Mouse (Mus musculus): ENCODE measurements at regions not wholly inside any gene's neighbourhood (a gene's known extent, or its start where the extent isn't known, plus 50 kb on each side); places are given as distances from the start of the nearest gene placed in this dataset.

- no peaks in the 10 kb centered on the region for H3K27me3 ChIP-seq (replicated peaks; ENCODE audit: control insufficient read depth, insufficient read depth, low read length)
- 13% methylated on average over 2 of the region's 2 CpGs for WGBS
- H3K4me3 ChIP-seq (ENCODE audit: low read depth, low read length), result no peak overlapping the region
- H3K27ac ChIP-seq (replicated peaks; ENCODE audit: low read depth, low read length), result no peak overlapping the region
- H3K4me2 ChIP-seq (ENCODE audit: low read depth, low read length), result no peak overlapping the region
- no peak overlapping the region for H3K9ac ChIP-seq (ENCODE audit: low read depth, low read length)
- H3K4me1 ChIP-seq (ENCODE audit: control insufficient read depth, insufficient read depth, low read length), result peaks cover 8% of the 10 kb centered on the region; the same call in 1 of the 2 replicates
- H3K9me3 ChIP-seq (ENCODE audit: control insufficient read depth, low read length), result no peaks in the 10 kb centered on the region
- ATAC-seq (ENCODE audit: low read depth) (no peak), DNase-seq (ENCODE audit: low spot score) (peak; percentile 42)
- H3K36me3 ChIP-seq (ENCODE audit: control insufficient read depth, insufficient read depth, low read length), result no peaks in the 10 kb centered on the region
These were observed 345.2 kb upstream of the Tshz3 start for GRCm38 (mm10) chr7:36352761-36353160.

- ATAC-seq (ENCODE audit: low read depth) (0 out of 2 replicates have a peak, but pooled peaks have one; percentile 47), DNase-seq (ENCODE audit: low spot score) (peak; percentile 67)
- Histone ChIP-seq H3K9ac (ENCODE audit: low read depth, low read length) (no peak overlapping the region), H3K4me1 (ENCODE audit: control insufficient read depth, insufficient read depth, low read length) (peaks cover 8% of the 10 kb centered on the region; the same call in 1 of the 2 replicates), H3K27me3 (replicated peaks; ENCODE audit: control insufficient read depth, insufficient read depth, low read length) (no peaks in the 10 kb centered on the region; the same call in 1 of the 2 replicates), H3K4me3 (ENCODE audit: low read depth, low read length) (no peak overlapping the region), H3K4me2 (ENCODE audit: low read depth, low read length) (no peak overlapping the region), H3K36me3 (ENCODE audit: control insufficient read depth, insufficient read depth, low read length) (no peaks in the 10 kb centered on the region), H3K9me3 (ENCODE audit: control insufficient read depth, low read length) (no peaks in the 10 kb centered on the region), H3K27ac (replicated peaks; ENCODE audit: low read depth, low read length) (no peak overlapping the region)
- 23% methylated on average over 4 of the region's 4 CpGs for WGBS
These were observed 347.3 kb upstream of the Tshz3 start for GRCm38 (mm10) chr7:36350616-36351015.

GRCm38 (mm10) chr7:36348195-36348594 lies 349.7 kb upstream of the Tshz3 start:
- no peak overlapping the region for H3K9ac ChIP-seq (ENCODE audit: low read depth, low read length)
- no peak for ATAC-seq (ENCODE audit: low read depth)
- peaks cover 8% of the 10 kb centered on the region; the same call in 1 of the 2 replicates for H3K4me1 ChIP-seq (ENCODE audit: control insufficient read depth, insufficient read depth, low read length)
- H3K4me3 ChIP-seq (ENCODE audit: low read depth, low read length), result no peak overlapping the region
- DNase-seq (ENCODE audit: low spot score), result no peak
- no peak overlapping the region for H3K4me2 ChIP-seq (ENCODE audit: low read depth, low read length)
- H3K27ac ChIP-seq (replicated peaks; ENCODE audit: low read depth, low read length), result no peak overlapping the region
- H3K9me3 ChIP-seq (ENCODE audit: control insufficient read depth, low read length), result no peaks in the 10 kb centered on the region
- WGBS, result 72% methylated on average over 8 of the region's 8 CpGs
- H3K27me3 ChIP-seq (replicated peaks; ENCODE audit: control insufficient read depth, insufficient read depth, low read length), result no peaks in the 10 kb centered on the region; the same call in 1 of the 2 replicates
- no peaks in the 10 kb centered on the region for H3K36me3 ChIP-seq (ENCODE audit: control insufficient read depth, insufficient read depth, low read length)

- no peak for ATAC-seq (ENCODE audit: low read depth)
- WGBS, result 82% methylated on average over 5 of the region's 5 CpGs
- no peak overlapping the region for H3K4me2 ChIP-seq (ENCODE audit: low read depth, low read length)
These were observed 363.1 kb upstream of the Tshz3 start for GRCm38 (mm10) chr7:36334857-36335256.

GRCm38 (mm10) chr7:36334091-36334490 lies 363.8 kb upstream of the Tshz3 start:
- no peaks in the 10 kb centered on the region for H3K36me3 ChIP-seq (ENCODE audit: control insufficient read depth, insufficient read depth, low read length)
- H3K4me2 ChIP-seq (ENCODE audit: low read depth, low read length), result no peak overlapping the region
- WGBS, result 21% methylated on average over 5 of the region's 5 CpGs
- no peaks in the 10 kb centered on the region for H3K27me3 ChIP-seq (replicated peaks; ENCODE audit: control insufficient read depth, insufficient read depth, low read length)
- H3K4me3 ChIP-seq (ENCODE audit: low read depth, low read length), result no peak overlapping the region
- DNase-seq (ENCODE audit: low spot score), result peak; percentile 65
- H3K4me1 ChIP-seq (ENCODE audit: control insufficient read depth, insufficient read depth, low read length), result peaks cover 19% of the 10 kb centered on the region
- ATAC-seq (ENCODE audit: low read depth), result no peak
- H3K27ac ChIP-seq (replicated peaks; ENCODE audit: low read depth, low read length), result no peak overlapping the region
- no peak overlapping the region for H3K9ac ChIP-seq (ENCODE audit: low read depth, low read length)
- no peaks in the 10 kb centered on the region for H3K9me3 ChIP-seq (ENCODE audit: control insufficient read depth, low read length)

More at GRCm38 (mm10) chr7:36334857-36335256, 363.1 kb upstream of the Tshz3 start:
- H3K4me3 ChIP-seq (ENCODE audit: low read depth, low read length), result no peak overlapping the region
- no peaks in the 10 kb centered on the region for H3K9me3 ChIP-seq (ENCODE audit: control insufficient read depth, low read length)
- H3K4me1 ChIP-seq (ENCODE audit: control insufficient read depth, insufficient read depth, low read length), result peaks cover 19% of the 10 kb centered on the region
- H3K27me3 ChIP-seq (replicated peaks; ENCODE audit: control insufficient read depth, insufficient read depth, low read length), result no peaks in the 10 kb centered on the region
- no peak for DNase-seq (ENCODE audit: low spot score)
- no peak overlapping the region for H3K27ac ChIP-seq (replicated peaks; ENCODE audit: low read depth, low read length)
- no peak overlapping the region for H3K9ac ChIP-seq (ENCODE audit: low read depth, low read length)
- H3K36me3 ChIP-seq (ENCODE audit: control insufficient read depth, insufficient read depth, low read length), result no peaks in the 10 kb centered on the region

- ATAC-seq (ENCODE audit: low read depth), result no peak
- Histone ChIP-seq H3K36me3 (ENCODE audit: control insufficient read depth, insufficient read depth, low read length) (no peaks in the 10 kb centered on the region), H3K4me3 (ENCODE audit: low read depth, low read length) (no peak overlapping the region), H3K27ac (replicated peaks; ENCODE audit: low read depth, low read length) (no peak overlapping the region), H3K4me2 (ENCODE audit: low read depth, low read length) (no peak overlapping the region), H3K27me3 (replicated peaks; ENCODE audit: control insufficient read depth, insufficient read depth, low read length) (no peaks in the 10 kb centered on the region), H3K4me1 (ENCODE audit: control insufficient read depth, insufficient read depth, low read length) (peaks cover 19% of the 10 kb centered on the region), H3K9me3 (ENCODE audit: control insufficient read depth, low read length) (no peaks in the 10 kb centered on the region), H3K9ac (ENCODE audit: low read depth, low read length) (no peak overlapping the region)
- no peak for DNase-seq (ENCODE audit: low spot score)
- 78% methylated on average over 7 of the region's 7 CpGs for WGBS
These were observed 365.3 kb upstream of the Tshz3 start for GRCm38 (mm10) chr7:36332633-36333032.

GRCm38 (mm10) chr7:36328141-36328540 lies 369.8 kb upstream of the Tshz3 start:
- Histone ChIP-seq H3K4me3 (ENCODE audit: low read depth, low read length) (no peak overlapping the region), H3K9ac (ENCODE audit: low read depth, low read length) (no peak overlapping the region), H3K4me1 (ENCODE audit: control insufficient read depth, insufficient read depth, low read length) (peaks cover 7% of the 10 kb centered on the region), H3K27ac (replicated peaks; ENCODE audit: low read depth, low read length) (no peak overlapping the region), H3K9me3 (ENCODE audit: control insufficient read depth, low read length) (peaks cover 8% of the 10 kb centered on the region; the same call in 1 of the 2 replicates), H3K36me3 (ENCODE audit: control insufficient read depth, insufficient read depth, low read length) (no peaks in the 10 kb centered on the region), H3K4me2 (ENCODE audit: low read depth, low read length) (no peak overlapping the region), H3K27me3 (replicated peaks; ENCODE audit: control insufficient read depth, insufficient read depth, low read length) (no peaks in the 10 kb centered on the region)
- DNase-seq (ENCODE audit: low spot score) (no peak), ATAC-seq (ENCODE audit: low read depth) (no peak)
- 66% methylated on average over 2 of the region's 2 CpGs for WGBS

GRCm38 (mm10) chr7:36324035-36324434 lies 373.9 kb upstream of the Tshz3 start:
- H3K4me2 ChIP-seq (ENCODE audit: low read depth, low read length), result no peak overlapping the region
- H3K27ac ChIP-seq (replicated peaks; ENCODE audit: low read depth, low read length), result no peak overlapping the region
- H3K9ac ChIP-seq (ENCODE audit: low read depth, low read length), result no peak overlapping the region
- H3K36me3 ChIP-seq (ENCODE audit: control insufficient read depth, insufficient read depth, low read length), result no peaks in the 10 kb centered on the region
- DNase-seq (ENCODE audit: low spot score), result no peak
- no peaks in the 10 kb centered on the region for H3K27me3 ChIP-seq (replicated peaks; ENCODE audit: control insufficient read depth, insufficient read depth, low read length)
- no peak overlapping the region for H3K4me3 ChIP-seq (ENCODE audit: low read depth, low read length)
- no peak for ATAC-seq (ENCODE audit: low read depth)
- H3K9me3 ChIP-seq (ENCODE audit: control insufficient read depth, low read length), result peaks cover 8% of the 10 kb centered on the region; the same call in 1 of the 2 replicates
- H3K4me1 ChIP-seq (ENCODE audit: control insufficient read depth, insufficient read depth, low read length), result no peaks in the 10 kb centered on the region
- WGBS, result 82% methylated on average over 1 of the region's 1 CpGs

GRCm38 (mm10) chr7:36322181-36322580 lies 375.7 kb upstream of the Tshz3 start:
- no peaks in the 10 kb centered on the region for H3K36me3 ChIP-seq (ENCODE audit: control insufficient read depth, insufficient read depth, low read length)
- H3K9ac ChIP-seq (ENCODE audit: low read depth, low read length), result no peak overlapping the region
- no peak for DNase-seq (ENCODE audit: low spot score)
- H3K9me3 ChIP-seq (ENCODE audit: control insufficient read depth, low read length), result peaks cover 8% of the 10 kb centered on the region; the same call in 1 of the 2 replicates
- no peak overlapping the region for H3K4me2 ChIP-seq (ENCODE audit: low read depth, low read length)
- no peak for ATAC-seq (ENCODE audit: low read depth)
- H3K4me3 ChIP-seq (ENCODE audit: low read depth, low read length), result no peak overlapping the region
- H3K27ac ChIP-seq (replicated peaks; ENCODE audit: low read depth, low read length), result no peak overlapping the region
- 58% methylated on average over 4 of the region's 4 CpGs for WGBS
- no peaks in the 10 kb centered on the region for H3K4me1 ChIP-seq (ENCODE audit: control insufficient read depth, insufficient read depth, low read length)
- no peaks in the 10 kb centered on the region for H3K27me3 ChIP-seq (replicated peaks; ENCODE audit: control insufficient read depth, insufficient read depth, low read length)

Measured in embryonic facial prominence, embryonic 14.5 days (tissue).